Mouse (Mus musculus): ENCODE results near the gene Calhm3. TPM values are rescaled to one million over a fixed set of nuclear protein-coding genes. Genes with fewer than 3 reads are reported as not detected.

Gene Calhm3
- total RNA-seq, 2 experiments from 2014 or later = not detected

DNA sequence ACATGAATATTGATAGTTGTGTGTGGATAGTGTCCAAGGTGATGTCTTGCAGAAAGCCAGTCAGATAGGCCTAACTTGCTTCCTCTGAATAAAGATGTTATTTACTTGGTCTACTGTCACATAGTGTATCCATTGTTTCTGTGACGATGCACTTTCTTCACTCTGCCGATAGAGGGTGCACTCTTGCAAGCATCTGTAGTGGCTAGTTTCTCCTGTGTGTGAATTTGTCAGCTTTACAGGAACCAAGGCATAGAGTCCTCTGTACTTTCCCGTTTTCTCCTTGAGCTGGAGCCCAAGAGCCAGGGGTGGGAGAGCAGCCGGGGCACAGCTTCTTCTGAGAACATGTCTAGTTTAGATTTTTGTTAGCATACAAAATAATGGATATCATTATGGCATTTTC is 36.5 kb downstream of the Calhm3 start:
- peak; percentile 43 for DNase-seq (ENCODE audit: low spot score)

DNA sequence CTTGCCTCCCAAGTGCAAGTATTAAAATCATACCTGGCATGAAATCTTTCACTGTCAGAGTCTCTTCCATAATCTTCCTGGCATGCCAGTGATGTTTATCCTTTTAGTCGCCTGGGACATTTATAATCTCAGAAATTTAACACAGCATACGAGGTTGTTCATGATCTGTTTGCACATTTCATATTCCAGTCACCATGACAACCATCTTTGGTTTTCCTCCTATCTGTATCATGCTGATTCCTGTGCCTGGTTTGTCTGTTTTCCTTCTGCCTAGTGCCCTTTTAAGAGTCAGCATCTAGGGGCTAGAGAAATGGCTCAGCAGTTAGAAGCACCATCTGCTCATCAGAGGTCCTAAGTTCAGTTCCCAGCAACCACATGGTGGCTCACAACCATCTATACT is 38.9 kb downstream of the Calhm3 start:
- DNase-seq (ENCODE audit: low spot score) = no peak

DNA sequence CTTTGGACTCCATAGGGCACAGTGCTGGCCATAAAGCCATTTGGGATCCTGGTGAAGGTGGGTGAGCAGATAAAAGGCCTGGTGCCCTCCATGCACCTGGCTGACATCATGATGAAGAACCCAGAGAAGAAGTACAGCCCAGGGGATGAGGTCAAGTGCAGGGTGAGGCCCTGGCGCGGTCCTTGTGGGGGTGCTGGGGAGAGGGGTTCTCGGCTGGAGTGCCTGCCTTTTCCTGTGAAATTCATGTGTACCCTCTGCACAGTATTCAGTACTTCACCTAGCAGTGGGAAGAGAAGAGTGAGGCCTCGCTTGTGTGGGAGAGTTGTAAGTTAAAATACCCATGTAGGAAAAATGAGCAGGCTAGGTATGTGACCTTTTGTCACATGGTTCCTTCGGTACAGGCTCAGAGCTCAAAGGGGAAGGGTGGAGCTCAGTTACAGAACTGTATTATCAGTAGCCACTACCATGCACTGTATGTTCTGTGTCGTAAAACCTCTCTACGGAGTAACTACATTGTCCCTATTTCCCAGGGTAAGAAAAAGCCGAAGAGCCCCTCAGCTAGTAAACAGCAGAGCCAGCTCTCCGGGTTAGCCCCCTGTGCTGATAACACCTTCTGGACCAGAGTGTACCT is 52.8 kb downstream of the Calhm3 start:
- DNase-seq (ENCODE audit: low spot score) = no peak

Other genes starting within 250 kb of the Calhm3 start
- gene Ina, start 143.1 kb downstream of the Calhm3 start, total RNA-seq (2021) = not detected
- gene Nt5c2, start 142.6 kb downstream of the Calhm3 start, total RNA-seq (2021) = 10 to 100 TPM; 11.4 to 12.3 TPM
- gene Pcgf6, start 106.9 kb downstream of the Calhm3 start, total RNA-seq (2021) = 1 to 10 TPM; 4.6 to 4.8 TPM
- 1 to 10 TPM; 2.3 to 2.4 TPM for gene Taf5, start 90.0 kb downstream of the Calhm3 start, total RNA-seq (2021)
- 1,000 to 10,000 TPM; 1,130 to 1,186 TPM for gene Usmg5, start 67.1 kb downstream of the Calhm3 start, total RNA-seq (2021)
- 1 to 10 TPM; 7.4 to 8.0 TPM for gene Pdcd11, start 67.0 kb downstream of the Calhm3 start, total RNA-seq (2021)
- gene Calhm2, start 19.5 kb downstream of the Calhm3 start, total RNA-seq (2021) = 1 to 10 TPM; 1.0 to 1.2 TPM
- gene Calhm1, start 13.5 kb downstream of the Calhm3 start, total RNA-seq (2021) = not detected
- gene Neurl1a, start 21.1 kb upstream of the Calhm3 start, total RNA-seq (2021) = 100 to 1,000 TPM; 131 to 137 TPM

Measured in gastrocnemius, adult 18-20 months (tissue).